Mouse (Mus musculus) myocyte (in vitro differentiated cells): ENCODE results near the gene Zfp146.

Experiments
- CEBPB ChIP-seq: IDR thresholded peaks from 2 replicates; pipeline ENCODE4 v1.6.1; 2011; ENCODE audit warnings: mild to moderate bottlenecking, moderate library complexity; ENCODE audit not compliant: poor library complexity, insufficient read depth, severe bottlenecking
- E2F4 ChIP-seq: IDR thresholded peaks from one replicate; pipeline ENCODE4 v1.6.1; 2011; ENCODE audit warnings: mild to moderate bottlenecking, control low read depth, moderate library complexity; ENCODE audit not compliant: insufficient read depth
- MYOD1 ChIP-seq, 3 experiments: IDR thresholded peaks; one replicate each; pipeline ENCODE4 v1.6.1; 2011; ENCODE audit warnings: control low read depth in 2 of 3, low read depth in 2 of 3, mild to moderate bottlenecking in 2 of 3, moderate library complexity in 1 of 3; ENCODE audit not compliant: insufficient read length in 2 of 3, control insufficient read depth in 1 of 3
- MYOG ChIP-seq, 3 experiments: IDR thresholded peaks; one replicate each; pipeline ENCODE4 v1.6.1; 2011; ENCODE audit warnings: control low read depth in 2 of 3, low read depth in 2 of 3, mild to moderate bottlenecking in 2 of 3; ENCODE audit not compliant: insufficient read length in 2 of 3, control insufficient read depth in 1 of 3, insufficient read depth in 1 of 3
- POLR2A ChIP-seq: IDR thresholded peaks from one replicate; pipeline ENCODE4 v1.6.1; 2011; ENCODE audit warnings: low read depth, mild to moderate bottlenecking, control low read depth, moderate library complexity; ENCODE audit not compliant: insufficient read length
- POLR2AphosphoS2 ChIP-seq: IDR thresholded peaks from one replicate; pipeline ENCODE4 v1.6.1; 2011; ENCODE audit warnings: low read depth, control low read depth; ENCODE audit not compliant: insufficient read length
- SRF ChIP-seq: IDR thresholded peaks from one replicate; pipeline ENCODE4 v1.6.1; 2011; ENCODE audit warnings: low read depth; ENCODE audit not compliant: control insufficient read depth, insufficient read length
- TCF12 ChIP-seq: IDR thresholded peaks from one replicate; pipeline ENCODE4 v1.6.1; 2011; ENCODE audit warnings: mild to moderate bottlenecking, control low read depth; ENCODE audit not compliant: poor library complexity, insufficient read depth, severe bottlenecking
- TCF3 ChIP-seq: IDR thresholded peaks from one replicate; pipeline ENCODE4 v1.6.1; 2011; ENCODE audit warnings: low read depth, control low read depth; ENCODE audit not compliant: insufficient read length
- USF1 ChIP-seq: IDR thresholded peaks from one replicate; pipeline ENCODE4 v1.6.1; 2011; ENCODE audit warnings: low read depth, mild to moderate bottlenecking, control low read depth, moderate library complexity

- TF ChIP-seq CEBPB (no peak), USF1 (no peak), POLR2A (no peak), E2F4 (no peak), TCF3 (no peak), POLR2AphosphoS2 (no peak), MYOG (IDR thresholded peaks at IDR 0.05; ENCODE audit: control insufficient read depth in 1 of 3, insufficient read depth in 1 of 3, insufficient read length in 2 of 3, low read depth in 2 of 3) (no peak), MYOD1 (IDR thresholded peaks at IDR 0.05; ENCODE audit: control insufficient read depth in 1 of 3, insufficient read length in 2 of 3, low read depth in 2 of 3) (no peak), SRF (no peak), TCF12 (no peak)
Observed at GRCm38 (mm10) chr7:30213881-30214280, 44.3 kb upstream of the Zfp146 start.
